Mouse (Mus musculus) testis, postnatal 14 days (tissue): ENCODE data around the gene Gm9603.
"Not testable (repeated sequence)": the region's sequence is repeated elsewhere in the genome, so short reads cannot be mapped to it uniquely, and the experiment has no call there.

Experiments used
- DNase-seq: peaks from one replicate; pipeline ENCODE4 v3.0.0; 2021; ENCODE audit warnings: low spot score

The Gm9603 gene

GRCm38 (mm10) chr14:5687357-5687756, at the start of gene Gm9603:
Gene Gm9603 (minus strand): TSS chr14:5687457.
- not testable (repeated sequence) for DNase-seq

GRCm38 (mm10) chr14:5632928-5633327, 54.3 kb downstream of the Gm9603 start, which contains the start of gene Gm8265:
Gene Gm8265 (minus strand): TSS chr14:5633028.
- DNase-seq = not testable (repeated sequence)
